ENCODE assay signal across 8 mouse cellular contexts in the genomic region with DNA sequence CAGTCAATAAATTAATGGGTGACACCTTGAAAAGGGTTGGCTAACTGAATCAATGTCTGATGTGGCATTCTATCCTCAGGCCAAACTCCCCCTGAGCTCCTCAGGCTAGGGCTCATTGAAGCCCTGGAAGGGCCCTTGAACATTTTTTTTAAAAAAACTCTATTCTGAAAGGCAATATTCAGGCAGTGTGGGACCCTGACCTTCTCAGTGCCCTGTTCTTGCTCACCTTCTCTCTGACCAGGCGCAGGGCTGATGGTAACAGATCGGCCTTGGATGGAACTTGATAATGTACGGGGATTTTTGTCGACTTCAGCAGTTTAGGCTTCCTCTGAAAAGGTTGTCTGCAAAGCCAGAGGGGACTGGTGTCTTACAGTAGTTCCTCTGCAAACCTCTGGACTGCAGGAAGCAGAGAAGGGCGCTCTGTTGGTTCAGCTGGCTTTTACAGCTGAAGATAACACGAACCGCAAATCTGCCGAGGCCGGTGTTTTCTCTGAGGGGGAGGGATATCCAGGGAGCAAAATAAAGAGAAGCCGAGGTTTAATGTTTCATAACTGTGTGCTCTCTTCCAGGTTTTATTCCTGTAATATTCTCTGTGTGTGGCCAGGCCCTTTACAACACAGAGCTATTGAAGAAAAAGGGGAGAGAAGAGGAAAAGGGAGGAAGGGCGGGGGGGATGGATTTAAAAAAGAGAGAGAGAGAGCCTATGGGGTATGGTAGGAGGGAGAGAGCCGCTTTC.
DNase-seq lines count a peak whose midpoint lies in the region; ATAC-seq and TF ChIP-seq lines count a peak whose summit lies in the region.

No protein-coding gene starts in this region.

- H3K9ac ChIP-seq in liver, embryonic 11.5 days (ENCODE audit: low read depth, low read length), result no peak overlapping the region

- no peak for TF ChIP-seq CTCF in thymus, adult 2 months (IDR thresholded peaks at IDR 0.05; ENCODE audit: borderline replicate concordance, control insufficient read depth, extremely low read depth, insufficient read depth, low read length, poor library complexity)

- TF ChIP-seq POLR2A in thymus, adult 2 months (IDR thresholded peaks at IDR 0.05; ENCODE audit: control insufficient read depth, extremely low read depth, insufficient read depth, low read length, poor library complexity), result no peak

- no peaks in the 10 kb centered on the region for H3K27me3 ChIP-seq in thymus, adult 2 months (ENCODE audit: control insufficient read depth, insufficient read depth, low read length)
- no peaks in the 10 kb centered on the region for H3K27me3 ChIP-seq in liver, embryonic 11.5 days (replicated peaks; ENCODE audit: control insufficient read depth, insufficient read depth, low read length)

- whole genome bisulfite sequencing in thymus, adult 2 months, result 13% methylated on average over 12 of the region's 12 CpGs
- WGBS in liver, embryonic 11.5 days, result 25% methylated on average over 12 of the region's 12 CpGs

- no peak overlapping the region for H3K4me3 ChIP-seq in thymus, adult 2 months (ENCODE audit: control insufficient read depth, insufficient read depth, low read length)
- H3K4me3 ChIP-seq in liver, embryonic 11.5 days (ENCODE audit: low read depth, low read length), result no peak overlapping the region

- H3K4me2 ChIP-seq in liver, embryonic 11.5 days, result peak overlapping the region; percentile 1; the same call in 1 of the 2 replicates

- DNase-seq in frontal cortex, postnatal 10 days (ENCODE audit: low spot score in 2 of 2), result no peak
- peak; percentile 58 for DNase-seq in thymus, postnatal 0 days (ENCODE audit: low spot score)
- no peak for DNase-seq in thymus, adult 2 months
- DNase-seq in liver, embryonic 11.5 days (ENCODE audit: low spot score), result no peak
- peak; percentile 15 for DNase-seq in yolk sac, embryonic 10.5 days (ENCODE audit: low spot score)
- DNase-seq in layer of hippocampus, postnatal 25 days (ENCODE audit: extremely low spot score in 1 of 2, low spot score in 1 of 2), result no peak
- DNase-seq in right cerebral cortex, postnatal 4 days, result no peak

- H3K27ac ChIP-seq in thymus, adult 2 months (ENCODE audit: control insufficient read depth, insufficient read depth, low read length), result no peak overlapping the region
- H3K27ac ChIP-seq in liver, embryonic 11.5 days (ENCODE audit: low read depth, low read length), result no peak overlapping the region

- peaks cover 18% of the 10 kb centered on the region for H3K4me1 ChIP-seq in thymus, adult 2 months (replicated peaks; ENCODE audit: control insufficient read depth, insufficient read depth, low read length)
- H3K4me1 ChIP-seq in liver, embryonic 11.5 days (replicated peaks; ENCODE audit: control insufficient read depth, insufficient read depth, low read length), result no peaks in the 10 kb centered on the region

- H3K36me3 ChIP-seq in thymus, adult 2 months (ENCODE audit: control insufficient read depth, insufficient read depth, low read length), result no peaks in the 10 kb centered on the region
- no peaks in the 10 kb centered on the region for H3K36me3 ChIP-seq in liver, embryonic 11.5 days (ENCODE audit: control insufficient read depth, insufficient read depth, low read length)

- no peaks in the 10 kb centered on the region for H3K9me3 ChIP-seq in liver, embryonic 11.5 days (ENCODE audit: control insufficient read depth, low read length)

- peak; percentile 76 for ATAC-seq in frontal cortex, adult (ENCODE audit: low TSS enrichment)
- no peak for ATAC-seq in liver, embryonic 11.5 days (replicated peaks; ENCODE audit: low FRiP score)

Comparison
In these comparisons a context has a peak if more than half of its experiments do, and no peak if none do; other contexts are left out.
1. DNase-seq: peak in thymus, postnatal 0 days (single experiment) and yolk sac, embryonic 10.5 days (single experiment); none in frontal cortex, postnatal 10 days (0 of 2), thymus, adult 2 months (single experiment), liver, embryonic 11.5 days (single experiment), layer of hippocampus, postnatal 25 days (0 of 2) and right cerebral cortex, postnatal 4 days (single experiment).